In genomic region chr12:108490954-108491353, GRCm38 (mm10) we compare ENCODE assay signal across 7 mouse cellular contexts.
A peak's percentile ranks its signal among the peaks of the same experiment; 100 is the strongest.
DNase-seq lines count a peak whose midpoint lies in the region; ATAC-seq and TF ChIP-seq lines count a peak whose summit lies in the region.

No protein-coding gene starts in this region.

- WGBS in midbrain, embryonic 16.5 days, result 34% methylated on average over 7 of the region's 7 CpGs

- DNase-seq in layer of hippocampus, adult 2 months (ENCODE audit: low spot score in 2 of 2), result no peak
- no peak for DNase-seq in layer of hippocampus, postnatal 10 days (ENCODE audit: low spot score in 2 of 2)
- peak; percentile 59 for DNase-seq in brain, embryonic 14.5 days (ENCODE audit: low read depth)
- DNase-seq in cerebellum, postnatal 36 days, result peak; percentile 90 to 92
- no peak for DNase-seq in layer of hippocampus, adult 8-10 months (ENCODE audit: low spot score in 2 of 2)
- no peak for DNase-seq in kidney, postnatal 14 days

- peaks cover 9% of the 10 kb centered on the region; the same call in 1 of the 2 replicates for H3K4me1 ChIP-seq in midbrain, embryonic 16.5 days (ENCODE audit: control insufficient read depth, insufficient read depth, low read length)

- no peaks in the 10 kb centered on the region for H3K27me3 ChIP-seq in midbrain, embryonic 16.5 days (ENCODE audit: control insufficient read depth, insufficient read depth, low read depth, low read length)

- peak; percentile 65 for TF ChIP-seq CTCF in layer of hippocampus, adult 2 months (conservative IDR thresholded peaks at IDR 0.05)
- peak; percentile 57 for TF ChIP-seq CTCF in brain, embryonic 14.5 days (IDR thresholded peaks at IDR 0.05; ENCODE audit: borderline replicate concordance, extremely low read depth, insufficient read depth, insufficient read length)

- no peak overlapping the region for H3K9ac ChIP-seq in midbrain, embryonic 16.5 days (ENCODE audit: low read depth, low read length)

- no peaks in the 10 kb centered on the region for H3K9me3 ChIP-seq in midbrain, embryonic 16.5 days (replicated peaks; ENCODE audit: control insufficient read depth, low read length, poor library complexity, severe bottlenecking)

- no peak overlapping the region for H3K27ac ChIP-seq in layer of hippocampus, adult 2 months
- H3K27ac ChIP-seq in midbrain, embryonic 16.5 days (ENCODE audit: low read length), result peak overlapping the region; percentile 8; the same call in 1 of the 2 replicates

- no peak for TF ChIP-seq POLR2A in brain, embryonic 14.5 days (IDR thresholded peaks at IDR 0.05; ENCODE audit: borderline replicate concordance, extremely low read depth, insufficient read depth, insufficient read length, poor library complexity, severe bottlenecking)

- H3K4me2 ChIP-seq in midbrain, embryonic 16.5 days (ENCODE audit: low read length), result no peak overlapping the region

- H3K4me3 ChIP-seq in layer of hippocampus, adult 2 months, result no peak overlapping the region
- H3K4me3 ChIP-seq in midbrain, embryonic 16.5 days (ENCODE audit: low read depth, low read length), result no peak overlapping the region

- ATAC-seq in midbrain, embryonic 16.5 days, result no peak

- no peaks in the 10 kb centered on the region for H3K36me3 ChIP-seq in midbrain, embryonic 16.5 days (ENCODE audit: control insufficient read depth, insufficient read depth, low read length)

Comparison
In these comparisons a context has a peak if more than half of its experiments do, and no peak if none do; other contexts are left out.
1. DNase-seq: peak in brain, embryonic 14.5 days (single experiment) and cerebellum, postnatal 36 days (2 of 2); none in layer of hippocampus, adult 2 months (0 of 2), layer of hippocampus, postnatal 10 days (0 of 2), layer of hippocampus, adult 8-10 months (0 of 2) and kidney, postnatal 14 days (single experiment).